In the genomic region with DNA sequence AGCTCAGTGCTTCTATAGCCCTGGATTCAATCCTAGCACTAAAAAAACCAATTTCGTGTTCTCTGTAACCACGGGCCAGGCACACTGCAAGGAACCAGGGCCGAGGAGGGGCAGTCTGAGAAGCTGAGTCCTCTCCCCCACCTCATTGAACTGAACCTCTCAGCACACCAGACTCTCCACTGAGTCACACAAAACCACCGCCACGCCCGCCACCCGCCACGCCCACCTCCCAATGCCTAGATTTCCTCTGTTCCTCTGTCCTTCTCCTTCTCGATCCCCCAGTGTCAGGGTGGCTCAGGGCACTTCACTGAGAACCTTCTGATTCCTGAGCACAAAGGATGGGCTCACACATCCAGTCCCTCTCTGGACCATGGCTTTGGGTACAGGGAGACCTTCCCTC, we compare ENCODE assay signal across 29 mouse cellular contexts. TPM values are rescaled to one million over a fixed set of nuclear protein-coding genes. Genes with fewer than 3 reads are reported as not detected.
A peak's percentile ranks its signal among the peaks of the same experiment; 100 is the strongest.
DNase-seq lines count a peak whose midpoint lies in the region; ATAC-seq and TF ChIP-seq lines count a peak whose summit lies in the region.
"Had no signal": no experiment of that assay in that cellular context is flagged by ENCODE, and none has a peak within 500 bp of the region (broad histone marks: within the 10 kb centered on the region; RNA-seq: fewer than 3 reads in every experiment).

No protein-coding gene starts in this region.

- no peak for ATAC-seq in liver, postnatal 0 days
- ATAC-seq in liver, embryonic 13.5 days (ENCODE audit: low read depth) = no peak
- no peak for ATAC-seq in hindbrain, embryonic 14.5 days (ENCODE audit: low FRiP score)
- ATAC-seq: forebrain, embryonic 15.5 days; hindbrain, postnatal 0 days; inflammation-experienced regulatory T-cells, adult 6 months had no signal

- H3K9me3 ChIP-seq in liver, postnatal 0 days (ENCODE audit: low read length) = no peaks in the 10 kb centered on the region
- no peaks in the 10 kb centered on the region for H3K9me3 ChIP-seq in ES-Bruce4 (replicated peaks; ENCODE audit: control insufficient read depth, insufficient read depth, low read length, poor library complexity, severe bottlenecking)
- H3K9me3 ChIP-seq in liver, embryonic 13.5 days (replicated peaks) = no peaks in the 10 kb centered on the region
- no peaks in the 10 kb centered on the region for H3K9me3 ChIP-seq in hindbrain, embryonic 14.5 days (ENCODE audit: control insufficient read depth, low read length)
- H3K9me3 ChIP-seq: embryonic facial prominence, embryonic 10.5 days; embryonic facial prominence, embryonic 13.5 days; forebrain, embryonic 12.5 days; forebrain, embryonic 15.5 days; G1E; heart, embryonic 12.5 days; heart, embryonic 15.5 days; hindbrain, embryonic 10.5 days; hindbrain, embryonic 13.5 days had no signal

- WGBS in liver, postnatal 0 days (ENCODE audit: insufficient replicate concordance) = 69% methylated on average over 9 of the region's 9 CpGs
- WGBS in liver, embryonic 13.5 days (ENCODE audit: insufficient replicate concordance) = 46% methylated on average over 9 of the region's 9 CpGs
- whole genome bisulfite sequencing in hindbrain, embryonic 14.5 days = 87% methylated on average over 9 of the region's 9 CpGs

- no peaks in the 10 kb centered on the region for H3K27me3 ChIP-seq in liver, postnatal 0 days (ENCODE audit: insufficient read depth, low read length)
- no peaks in the 10 kb centered on the region for H3K27me3 ChIP-seq in ES-Bruce4 (ENCODE audit: control insufficient read depth, insufficient read depth, low read length, poor library complexity, severe bottlenecking)
- H3K27me3 ChIP-seq in liver, embryonic 13.5 days = no peaks in the 10 kb centered on the region
- no peaks in the 10 kb centered on the region for H3K27me3 ChIP-seq in hindbrain, embryonic 14.5 days (ENCODE audit: control insufficient read depth, insufficient read depth, low read length)
- H3K27me3 ChIP-seq: embryonic facial prominence, embryonic 13.5 days; forebrain, embryonic 12.5 days; forebrain, embryonic 15.5 days; heart, embryonic 12.5 days; heart, embryonic 15.5 days; hindbrain, embryonic 13.5 days had no signal

- TF ChIP-seq POLR2A in ES-Bruce4 (IDR thresholded peaks at IDR 0.05; ENCODE audit: insufficient read depth, low read length) = no peak

- H3K36me3 ChIP-seq in liver, postnatal 0 days (replicated peaks; ENCODE audit: insufficient read depth, low read length) = no peaks in the 10 kb centered on the region
- no peaks in the 10 kb centered on the region for H3K36me3 ChIP-seq in ES-Bruce4 (ENCODE audit: control insufficient read depth, insufficient read depth, low read length, poor library complexity, severe bottlenecking)
- H3K36me3 ChIP-seq in liver, embryonic 13.5 days = no peaks in the 10 kb centered on the region
- no peaks in the 10 kb centered on the region for H3K36me3 ChIP-seq in hindbrain, embryonic 14.5 days (replicated peaks; ENCODE audit: control insufficient read depth, insufficient read depth)
- H3K36me3 ChIP-seq: embryonic facial prominence, embryonic 10.5 days; embryonic facial prominence, embryonic 13.5 days; forebrain, embryonic 12.5 days; forebrain, embryonic 15.5 days; G1E; heart, embryonic 12.5 days; heart, embryonic 15.5 days; hindbrain, embryonic 10.5 days; hindbrain, embryonic 13.5 days had no signal

- no peak for TF ChIP-seq EP300 in liver, postnatal 0 days (IDR thresholded peaks at IDR 0.05; ENCODE audit: low read depth)
- TF ChIP-seq EP300 in ES-Bruce4 (IDR thresholded peaks at IDR 0.05; ENCODE audit: insufficient read depth, low read depth, low read length) = 0 out of 2 replicates have a peak, but pooled peaks have one; percentile 7

- no peak overlapping the region for H3K27ac ChIP-seq in liver, postnatal 0 days (ENCODE audit: low read depth)
- no peak overlapping the region for H3K27ac ChIP-seq in ES-Bruce4 (ENCODE audit: insufficient read depth, low read length)
- peak overlapping the region; percentile 29; the same call in 1 of the 2 replicates for H3K27ac ChIP-seq in liver, embryonic 13.5 days
- no peak overlapping the region for H3K27ac ChIP-seq in hindbrain, embryonic 14.5 days
- H3K27ac ChIP-seq: embryonic facial prominence, embryonic 10.5 days; embryonic facial prominence, embryonic 13.5 days; forebrain, embryonic 12.5 days; forebrain, embryonic 15.5 days; heart, embryonic 15.5 days; hindbrain, embryonic 10.5 days; hindbrain, embryonic 13.5 days; hindbrain, postnatal 0 days had no signal

- TF ChIP-seq CTCF in liver, postnatal 0 days (IDR thresholded peaks at IDR 0.05; ENCODE audit: low read depth) = no peak
- TF ChIP-seq CTCF in ES-Bruce4 (IDR thresholded peaks at IDR 0.05; ENCODE audit: low read depth, low read length) = no peak

- DNase-seq in liver (peak; percentile 54), 3134 (ENCODE audit: extremely low read depth, insufficient read length, low spot score) (peak; percentile 62)
- no peak for DNase-seq in liver, postnatal 0 days
- DNase-seq in liver, embryonic 13.5 days = no peak
- DNase-seq in urinary bladder, adult 2 months (ENCODE audit: low spot score) = no peak
- DNase-seq in hindbrain, embryonic 14.5 days (ENCODE audit: low spot score) = no peak
- DNase-seq: adrenal gland, adult 2 months; adrenal gland, postnatal 25 days; cerebellum, adult 11-12 months; cerebellum, adult 8-10 months; cerebellum, postnatal 10 days; cerebellum, postnatal 36 days; embryo, embryonic 11 days; gastrocnemius, postnatal 25 days; heart, postnatal 10 days; heart, postnatal 36 days had no signal

- no peak overlapping the region for H3K4me3 ChIP-seq in liver, postnatal 0 days (ENCODE audit: low read depth, low read length)
- H3K4me3 ChIP-seq in ES-Bruce4 (ENCODE audit: low read depth, low read length) = no peak overlapping the region
- H3K4me3 ChIP-seq in liver, embryonic 13.5 days (replicated peaks) = no peak overlapping the region
- H3K4me3 ChIP-seq in hindbrain, embryonic 14.5 days (replicated peaks; ENCODE audit: low read length) = no peak overlapping the region
- H3K4me3 ChIP-seq: embryonic facial prominence, embryonic 10.5 days; embryonic facial prominence, embryonic 13.5 days; erythroblast, embryonic 14.5 days; forebrain, embryonic 12.5 days; forebrain, embryonic 15.5 days; heart, embryonic 12.5 days; heart, embryonic 15.5 days; hindbrain, embryonic 10.5 days; hindbrain, embryonic 13.5 days had no signal

- H3K4me1 ChIP-seq in liver, postnatal 0 days (ENCODE audit: insufficient read depth) = peaks cover 6% of the 10 kb centered on the region
- peaks cover 15% of the 10 kb centered on the region for H3K4me1 ChIP-seq in ES-Bruce4 (ENCODE audit: control insufficient read depth, insufficient read depth, low read length)
- peaks cover 95% of the 10 kb centered on the region for H3K4me1 ChIP-seq in liver, embryonic 13.5 days (replicated peaks)
- no peaks in the 10 kb centered on the region for H3K4me1 ChIP-seq in hindbrain, embryonic 14.5 days (replicated peaks; ENCODE audit: control insufficient read depth, insufficient read depth, low read length)

- no peak overlapping the region for H3K4me2 ChIP-seq in liver, postnatal 0 days (ENCODE audit: low read depth, low read length)
- H3K4me2 ChIP-seq in liver, embryonic 13.5 days = no peak overlapping the region
- H3K4me2 ChIP-seq in hindbrain, embryonic 14.5 days (replicated peaks) = no peak overlapping the region
- H3K4me2 ChIP-seq: embryonic facial prominence, embryonic 13.5 days; forebrain, embryonic 12.5 days; forebrain, embryonic 15.5 days; heart, embryonic 12.5 days; heart, embryonic 15.5 days; hindbrain, embryonic 13.5 days had no signal

- no peak overlapping the region for H3K9ac ChIP-seq in liver, postnatal 0 days (replicated peaks)
- H3K9ac ChIP-seq in ES-Bruce4 (ENCODE audit: low read depth, poor library complexity, severe bottlenecking) = no peak overlapping the region
- H3K9ac ChIP-seq in liver, embryonic 13.5 days = no peak overlapping the region
- H3K9ac ChIP-seq in hindbrain, embryonic 14.5 days = no peak overlapping the region
- H3K9ac ChIP-seq: embryonic facial prominence, embryonic 13.5 days; forebrain, embryonic 12.5 days; forebrain, embryonic 15.5 days; heart, embryonic 12.5 days; heart, embryonic 15.5 days; hindbrain, embryonic 13.5 days had no signal

RNA-seq across cellular contexts. Expression of a gene that starts 43.3 kb away (rescaled TPM):
- polyA plus RNA-seq in liver, postnatal 0 days (2015; fragmentation: Nextera tagmentation; extraction: Ambion mirVana) = 1.7 and 1.9 TPM in 2 replicates
- 11.0 and 11.5 TPM in 2 replicates for polyA plus RNA-seq in ES-Bruce4 (2011; ENCODE audit: insufficient read depth, insufficient read length, low read depth, missing spikeins)
- 5.3 and 5.4 TPM in 2 replicates for polyA plus RNA-seq in liver, embryonic 13.5 days (2015; fragmentation: Nextera tagmentation; extraction: Ambion mirVana)
- polyA plus RNA-seq in urinary bladder, adult 2 months (2012; rRNA removed) = 11.7 and 15.8 TPM in 2 replicates
- polyA plus RNA-seq in hindbrain, embryonic 14.5 days (2014; fragmentation: Nextera tagmentation; extraction: Ambion mirVana) = 44.8 and 49.8 TPM in 2 replicates

RNA-seq across cellular contexts. Expression of a gene that starts 59.5 kb away (rescaled TPM):
- polyA plus RNA-seq in liver, postnatal 0 days (2015; fragmentation: Nextera tagmentation; extraction: Ambion mirVana) = 31.2 and 32.9 TPM in 2 replicates
- polyA plus RNA-seq in ES-Bruce4 (2011; ENCODE audit: insufficient read depth, insufficient read length, low read depth, missing spikeins) = 16.5 and 18.0 TPM in 2 replicates
- polyA plus RNA-seq in liver, embryonic 13.5 days (2015; fragmentation: Nextera tagmentation; extraction: Ambion mirVana) = 39.8 and 39.9 TPM in 2 replicates
- polyA plus RNA-seq in urinary bladder, adult 2 months (2012; rRNA removed) = 33.4 TPM in 2 replicates
- polyA plus RNA-seq in hindbrain, embryonic 14.5 days (2014; fragmentation: Nextera tagmentation; extraction: Ambion mirVana) = 78.6 and 79.8 TPM in 2 replicates

Comparison
In these comparisons a context has a peak if more than half of its experiments do, and no peak if none do; other contexts are left out.
1. DNase-seq: peak in liver (single experiment) and 3134 (single experiment); none in liver, postnatal 0 days (single experiment), liver, embryonic 13.5 days (single experiment), urinary bladder, adult 2 months (single experiment) and hindbrain, embryonic 14.5 days (single experiment).